Mouse (Mus musculus) CH12.LX (cell line): ENCODE measurements at regions not wholly inside any gene's neighbourhood (a gene's known extent, or its start where the extent isn't known, plus 50 kb on each side); places are given as distances from the start of the nearest gene placed in this dataset.
A peak's percentile ranks its signal among the peaks of the same experiment; 100 is the strongest.

ENCODE experiments used
- DNase-seq: peaks from one replicate; pipeline ENCODE4 v3.0.0-alpha.2; 2013; ENCODE audit errors: extremely low read depth
- H3K27ac ChIP-seq: 2 replicates; pipeline ENCODE4 v1.5.1; 2012; ENCODE audit warnings: low read depth, mild to moderate bottlenecking, control low read depth, moderate library complexity; ENCODE audit not compliant: insufficient read depth
- H3K27me3 ChIP-seq: replicated peaks from 2 replicates; pipeline ENCODE3; 2012; ENCODE audit warnings: inconsistent platforms
- H3K36me3 ChIP-seq, 2 experiments: replicated peaks in 1 of 2; 2 replicates each; pipeline versions ENCODE3 to v1.6.1; 2012; ENCODE audit warnings: inconsistent platforms in 1 of 2, low read length in 1 of 2, mild to moderate bottlenecking in 1 of 2, mixed read lengths in 1 of 2, moderate library complexity in 1 of 2; ENCODE audit not compliant: control insufficient read depth in 1 of 2, insufficient read depth in 1 of 2
- H3K4me1 ChIP-seq, 2 experiments: 2 replicates each; pipeline ENCODE4 v1.6.1; 2012; ENCODE audit warnings: inconsistent platforms in 1 of 2, moderate library complexity in 1 of 2; ENCODE audit not compliant: insufficient read depth in 2 of 2, control insufficient read depth in 1 of 2
- H3K4me2 ChIP-seq: 2 replicates; pipeline ENCODE4 v1.6.1; 2012; ENCODE audit warnings: low read depth, mild to moderate bottlenecking, control low read depth; ENCODE audit not compliant: poor library complexity, insufficient read depth, severe bottlenecking
- H3K4me3 ChIP-seq, 3 experiments: fragments of 150-350 bp in 1 of 3; sonication (generic) in 1 of 3; replicated peaks in 1 of 3; 2 replicates each; pipeline versions ENCODE3 to v1.5.1; 2011 to 2012; ENCODE audit warnings: low read depth in 2 of 3, low read length in 2 of 3, mild to moderate bottlenecking in 2 of 3, moderate library complexity in 2 of 3, control low read depth in 1 of 3, improper control_type of control experiment in 1 of 3, inconsistent platforms in 1 of 3, mixed read lengths in 1 of 3; ENCODE audit not compliant: poor library complexity in 1 of 3
- H3K79me2 ChIP-seq: replicated peaks from 2 replicates; pipeline ENCODE4 v1.6.1; 2012; ENCODE audit warnings: mild to moderate bottlenecking, moderate library complexity; ENCODE audit not compliant: control insufficient read depth, poor library complexity, insufficient read depth, severe bottlenecking; ENCODE audit errors: extremely low read depth
- H3K9ac ChIP-seq: 2 replicates; pipeline ENCODE4 v1.6.1; 2012; ENCODE audit warnings: low read depth, mild to moderate bottlenecking, control low read depth, moderate library complexity; ENCODE audit not compliant: insufficient read depth
- H3K9me3 ChIP-seq: replicated peaks from 2 replicates; pipeline ENCODE3; 2012; ENCODE audit warnings: low read length, inconsistent platforms, mixed read lengths
- BHLHE40 ChIP-seq: IDR thresholded peaks from 2 replicates; pipeline ENCODE4 v1.6.1; 2011; ENCODE audit warnings: mild to moderate bottlenecking, low read depth, low read length, improper control_type of control experiment
- CHD1 ChIP-seq: IDR thresholded peaks from 2 replicates; pipeline ENCODE4 v1.6.1; 2012; ENCODE audit warnings: low read depth, low read length, improper control_type of control experiment, inconsistent platforms
- CTCF ChIP-seq, 2 experiments: IDR thresholded peaks in 1 of 2; conservative IDR thresholded peaks in 1 of 2; 2 replicates each; pipeline ENCODE4 v1.5.1; 2011 to 2012; ENCODE audit warnings: low read depth in 2 of 2, low read length in 2 of 2, improper control_type of control experiment in 1 of 2, inconsistent platforms in 1 of 2, mild to moderate bottlenecking in 1 of 2, moderate library complexity in 1 of 2
- E2F4 ChIP-seq: IDR thresholded peaks from 2 replicates; pipeline ENCODE4 v1.6.1; 2011; ENCODE audit warnings: low read depth, low read length, improper control_type of control experiment; ENCODE audit not compliant: insufficient replicate concordance
- ELF1 ChIP-seq: IDR thresholded peaks from 2 replicates; pipeline ENCODE4 v1.6.1; 2014; ENCODE audit warnings: low read depth, mild to moderate bottlenecking, inconsistent platforms, low read length, improper control_type of control experiment
- ETS1 ChIP-seq: conservative IDR thresholded peaks from 2 replicates; pipeline ENCODE4 v1.6.1; 2012; ENCODE audit warnings: low read depth, mild to moderate bottlenecking, inconsistent platforms, low read length, improper control_type of control experiment, moderate library complexity
- HCFC1 ChIP-seq: IDR thresholded peaks from 2 replicates; pipeline ENCODE4 v1.6.1; 2012; ENCODE audit warnings: low read depth, mild to moderate bottlenecking, inconsistent platforms, low read length, improper control_type of control experiment
- IRF4 ChIP-seq: IDR thresholded peaks from 2 replicates; pipeline ENCODE4 v1.6.1; 2014; ENCODE audit warnings: low read depth, mild to moderate bottlenecking, inconsistent platforms, low read length, improper control_type of control experiment
- JUND ChIP-seq: conservative IDR thresholded peaks from 2 replicates; pipeline ENCODE4 v1.6.1; 2011; ENCODE audit warnings: low read depth, low read length, improper control_type of control experiment
- MAFK ChIP-seq: IDR thresholded peaks from 2 replicates; pipeline ENCODE4 v1.6.1; 2011; ENCODE audit warnings: low read length, improper control_type of control experiment; ENCODE audit not compliant: insufficient replicate concordance
- MAX ChIP-seq: IDR thresholded peaks from 2 replicates; pipeline ENCODE4 v1.6.1; 2011; ENCODE audit warnings: low read length, improper control_type of control experiment
- MAZ ChIP-seq: IDR thresholded peaks from 2 replicates; pipeline ENCODE4 v1.6.1; 2012; ENCODE audit warnings: low read depth, mild to moderate bottlenecking, inconsistent platforms, low read length, improper control_type of control experiment, moderate library complexity
- MEF2A ChIP-seq: IDR thresholded peaks from 2 replicates; pipeline ENCODE4 v1.6.1; 2014; ENCODE audit warnings: low read depth, mild to moderate bottlenecking, inconsistent platforms, low read length, improper control_type of control experiment, borderline replicate concordance
- MXI1 ChIP-seq: IDR thresholded peaks from 2 replicates; pipeline ENCODE4 v1.6.1; 2011; ENCODE audit warnings: mild to moderate bottlenecking, low read depth, low read length, improper control_type of control experiment
- MYC ChIP-seq: IDR thresholded peaks from 2 replicates; pipeline ENCODE4 v1.6.1; 2011; ENCODE audit warnings: low read depth, mild to moderate bottlenecking, improper control_type of control experiment, low read length
- NRF1 ChIP-seq: IDR thresholded peaks from 2 replicates; pipeline ENCODE4 v1.6.1; 2014; ENCODE audit warnings: low read depth, mild to moderate bottlenecking, inconsistent platforms, low read length, improper control_type of control experiment, moderate library complexity
- PAX5 ChIP-seq: IDR thresholded peaks from 2 replicates; pipeline ENCODE4 v1.6.1; 2012; ENCODE audit warnings: low read length, inconsistent platforms, mixed read lengths
- POLR2A ChIP-seq: IDR thresholded peaks from 2 replicates; pipeline ENCODE4 v1.6.1; 2011; ENCODE audit warnings: low read depth, mild to moderate bottlenecking, improper control_type of control experiment, low read length
- RAD21 ChIP-seq: IDR thresholded peaks from 2 replicates; pipeline ENCODE4 v1.6.1; 2011; ENCODE audit warnings: low read depth, mild to moderate bottlenecking, low read length, improper control_type of control experiment, moderate library complexity
- RCOR1 ChIP-seq: conservative IDR thresholded peaks from 2 replicates; pipeline ENCODE4 v1.6.1; 2012; ENCODE audit warnings: low read depth, mild to moderate bottlenecking, inconsistent platforms, low read length, improper control_type of control experiment
- SMC3 ChIP-seq: IDR thresholded peaks from 2 replicates; pipeline ENCODE4 v1.6.1; 2011; ENCODE audit warnings: low read depth, low read length, improper control_type of control experiment
- TBP ChIP-seq: conservative IDR thresholded peaks from 2 replicates; pipeline ENCODE4 v1.6.1; 2011; ENCODE audit warnings: low read depth, low read length, improper control_type of control experiment
- TCF12 ChIP-seq: IDR thresholded peaks from 2 replicates; pipeline ENCODE4 v1.6.1; 2014; ENCODE audit warnings: low read depth, mild to moderate bottlenecking, inconsistent platforms, low read length, improper control_type of control experiment
- UBTF ChIP-seq: IDR thresholded peaks from 2 replicates; pipeline ENCODE4 v1.6.1; 2012; ENCODE audit warnings: low read depth, mild to moderate bottlenecking, inconsistent platforms, low read length, improper control_type of control experiment, moderate library complexity
- ZC3H11A ChIP-seq: IDR thresholded peaks from 2 replicates; pipeline ENCODE4 v1.6.1; 2012; ENCODE audit warnings: low read depth, mild to moderate bottlenecking, inconsistent platforms, low read length, improper control_type of control experiment
- ZKSCAN1 ChIP-seq: IDR thresholded peaks from 2 replicates; pipeline ENCODE4 v1.6.1; 2012; ENCODE audit warnings: low read depth, inconsistent platforms, low read length, improper control_type of control experiment, borderline replicate concordance
- ZMIZ1 ChIP-seq: IDR thresholded peaks from 2 replicates; pipeline ENCODE4 v1.6.1; 2012; ENCODE audit warnings: low read depth, mild to moderate bottlenecking, inconsistent platforms, low read length, improper control_type of control experiment
- ZNF384 ChIP-seq: IDR thresholded peaks from 2 replicates; pipeline ENCODE4 v1.6.1; 2012; ENCODE audit warnings: low read depth, low read length, improper control_type of control experiment, inconsistent platforms
- dilution Hi-C: fragments of 300-500 bp; cut with MboI; formaldehyde crosslinking; loops from 2 replicates; pipeline ENCODE4 v1.14.3; 2020; ENCODE audit warnings: low sequenced_read_pairs; ENCODE audit not compliant: extremely low pct_unique_long_range_greater_than_20kb, extremely low pct_ligation_motif_present
- in situ Hi-C: fragments of 300-500 bp; cut with MboI; formaldehyde crosslinking; loops from 3 replicates; pipeline ENCODE4 v1.14.3; 2019; ENCODE audit warnings: low sequenced_read_pairs, low pct_ligation_motif_present, low pct_unique_long_range_greater_than_20kb, mixed read lengths

DNA sequence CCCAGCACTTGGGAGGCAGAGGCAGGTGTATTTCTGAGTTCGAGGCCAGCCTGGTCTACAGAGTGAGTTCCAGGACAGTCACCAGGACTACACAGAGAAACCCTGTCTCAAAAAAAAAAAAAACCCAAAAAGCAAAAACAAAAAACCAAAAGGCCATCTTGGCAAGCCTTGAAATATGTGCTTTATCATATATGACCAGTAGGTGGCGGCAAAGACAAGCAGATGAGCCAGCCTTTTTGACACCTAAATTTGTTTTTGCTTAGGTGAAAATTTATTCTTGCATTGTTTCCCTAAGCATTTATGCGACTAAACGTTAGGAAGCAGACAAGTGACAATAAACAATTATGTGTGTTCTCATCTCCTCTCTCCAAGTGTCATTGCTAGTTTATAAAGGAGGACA is 57.9 kb upstream of the Larp1 start:
- Histone ChIP-seq H3K27ac (peak overlapping the region; percentile 94), H3K4me1 (peaks cover 18 to 55% of the 10 kb centered on the region in 2 experiments), H3K9ac (peak overlapping the region; percentile 29), H3K4me2 (peak overlapping the region; percentile 93), H3K79me2 (no peaks in the 10 kb centered on the region), H3K27me3 (no peaks in the 10 kb centered on the region), H3K4me3 (peak overlapping the region in 2 of 3 experiments; percentile 2 to 23), H3K9me3 (no peaks in the 10 kb centered on the region), H3K36me3 (no peaks in the 10 kb centered on the region)
- in situ Hi-C loops, result loop anchor here (10.0 kb wide), 2 partner anchors 284 to 354 kb away; partner anchors contain the start of gene Zfp692
- DNase-seq, result peak; percentile 85
- dilution Hi-C loops, result no loop called here
- TF ChIP-seq E2F4 (0 out of 2 replicates have a peak, but pooled peaks have one; percentile 39), IRF4 (peak; percentile 66; the same call in 1 of the 2 replicates), MAZ (0 out of 2 replicates have a peak, but pooled peaks have one; percentile 45), ZNF384 (peak; percentile 94), CTCF (conservative IDR thresholded peaks at IDR 0.05 in 1 of 2, IDR thresholded peaks at IDR 0.05 in 1 of 2; ENCODE audit: low read depth in 2 of 2, low read length in 2 of 2) (peak; percentile 83 to 95), UBTF (no peak), TCF12 (0 out of 2 replicates have a peak, but pooled peaks have one; percentile 32), MEF2A (peak; percentile 71), MAX (peak; percentile 48), ETS1 (no peak), PAX5 (no peak), BHLHE40 (0 out of 2 replicates have a peak, but pooled peaks have one; percentile 35), ZC3H11A (peak; percentile 65), HCFC1 (no peak), JUND (no peak), RAD21 (peak; percentile 99), CHD1 (0 out of 2 replicates have a peak, but pooled peaks have one; percentile 20), ZMIZ1 (no peak), RCOR1 (no peak), ZKSCAN1 (peak; percentile 74; the same call in 1 of the 2 replicates), MAFK (peak; percentile 62; the same call in 1 of the 2 replicates), SMC3 (peak; percentile 84), NRF1 (no peak), ELF1 (no peak), MYC (no peak), MXI1 (no peak; the same call in 1 of the 2 replicates), TBP (no peak), POLR2A (no peak)
